Mouse (Mus musculus) embryonic facial prominence, embryonic 13.5 days (tissue): ENCODE data around the gene 1700016C15Rik. TPM values are rescaled to one million over a fixed set of nuclear protein-coding genes. Genes with fewer than 3 reads are reported as not detected.

Experiments used
- ATAC-seq: fragments of 200-750 bp; cut with Nextera tagmentation; 2 replicates; pipeline ENCODE4 v1.8.0; 2017; ENCODE audit warnings: low read depth; ENCODE audit not compliant: insufficient number of reproducible peaks, insufficient read depth, low FRiP score, low TSS enrichment
- H3K27ac ChIP-seq: fragments of 300-500 bp; sonication (generic); 2 replicates; pipeline ENCODE4 v1.5.1; 2015; ENCODE audit warnings: moderate library complexity, mild to moderate bottlenecking, inconsistent platforms
- H3K27me3 ChIP-seq: fragments of 300-500 bp; sonication (generic); 2 replicates; pipeline ENCODE4 v1.6.1; 2015; ENCODE audit warnings: mild to moderate bottlenecking, inconsistent platforms
- H3K36me3 ChIP-seq: fragments of 300-500 bp; sonication (generic); 2 replicates; pipeline ENCODE4 v1.6.1; 2015; ENCODE audit warnings: mild to moderate bottlenecking, inconsistent platforms
- H3K4me1 ChIP-seq: fragments of 300-500 bp; sonication (generic); 2 replicates; pipeline ENCODE4 v1.6.1; 2015; ENCODE audit warnings: inconsistent platforms
- H3K4me2 ChIP-seq: fragments of 300-500 bp; sonication (generic); 2 replicates; pipeline ENCODE4 v1.6.1; 2015; ENCODE audit warnings: moderate library complexity, mild to moderate bottlenecking, inconsistent platforms
- H3K4me3 ChIP-seq: fragments of 300-500 bp; sonication (generic); 2 replicates; pipeline ENCODE4 v1.5.1; 2015; ENCODE audit warnings: mild to moderate bottlenecking, inconsistent platforms
- H3K9ac ChIP-seq: fragments of 300-500 bp; sonication (generic); 2 replicates; pipeline ENCODE4 v1.6.1; 2015; ENCODE audit warnings: mild to moderate bottlenecking, inconsistent platforms
- H3K9me3 ChIP-seq: fragments of 300-500 bp; sonication (generic); 2 replicates; pipeline ENCODE4 v1.6.1; 2016; ENCODE audit warnings: inconsistent platforms
- WGBS: fragments of 180-500 bp; shearing (Covaris S2); methylation state at CpG from one replicate; pipeline ENCODE4 v1.1.7; 2015; ENCODE audit warnings: mixed read lengths; 5-methylcytosine and 5-hydroxymethylcytosine counted together
- polyA plus RNA-seq: library from polyadenylated mRNA; unstranded; fragments of >200 nt; fragmentation: Nextera tagmentation; extraction: Ambion mirVana; gene quantifications from 2 replicates; pipeline ENCODE4 v1.2.1, GENCODE M21; 2015

The 1700016C15Rik gene
- polyA plus RNA-seq, 1 experiment from 2014 or later: not detected

DNA sequence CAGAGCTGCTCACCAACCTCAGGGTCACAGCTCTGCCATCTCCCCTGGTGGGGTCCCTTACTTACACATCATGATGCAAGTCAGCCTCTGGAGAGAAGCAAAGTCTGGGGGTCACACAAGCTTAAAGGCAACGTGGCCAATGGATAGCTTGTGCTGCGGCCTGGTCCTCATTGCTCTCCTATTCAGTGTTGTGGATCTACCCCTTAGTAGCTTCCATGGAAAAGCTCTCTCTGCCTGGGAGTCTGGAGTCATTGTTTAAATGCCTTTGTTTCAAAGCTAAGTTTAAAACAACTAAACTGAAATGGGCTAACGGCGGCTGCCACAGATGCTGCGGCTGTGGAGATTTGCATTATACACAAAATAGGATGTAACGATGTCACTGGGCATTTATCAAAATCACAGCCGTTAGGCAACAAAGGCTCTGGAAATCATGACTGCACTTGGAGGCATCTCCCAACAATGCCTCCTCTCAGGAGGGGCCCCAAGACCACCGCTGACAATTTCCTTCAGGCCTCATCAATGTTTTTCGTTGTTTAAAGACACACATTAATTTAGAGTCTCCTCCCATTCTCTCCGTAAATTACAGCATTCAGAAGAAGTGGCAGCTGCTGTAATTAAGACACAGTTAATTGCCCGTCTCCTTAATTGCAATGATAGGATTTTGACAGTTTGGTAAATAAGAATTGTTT lies 11.1 kb upstream of the 1700016C15Rik start:
- no peaks in the 10 kb centered on the region for H3K9me3 ChIP-seq
- H3K27me3 ChIP-seq: no peaks in the 10 kb centered on the region
- ATAC-seq: no peak
- H3K4me1 ChIP-seq: no peaks in the 10 kb centered on the region
- H3K4me2 ChIP-seq: no peak overlapping the region
- WGBS: 54% methylated on average over 11 of the region's 11 CpGs
- H3K4me3 ChIP-seq: no peak overlapping the region
- H3K9ac ChIP-seq: no peak overlapping the region
- no peak overlapping the region for H3K27ac ChIP-seq
- H3K36me3 ChIP-seq: no peaks in the 10 kb centered on the region

DNA sequence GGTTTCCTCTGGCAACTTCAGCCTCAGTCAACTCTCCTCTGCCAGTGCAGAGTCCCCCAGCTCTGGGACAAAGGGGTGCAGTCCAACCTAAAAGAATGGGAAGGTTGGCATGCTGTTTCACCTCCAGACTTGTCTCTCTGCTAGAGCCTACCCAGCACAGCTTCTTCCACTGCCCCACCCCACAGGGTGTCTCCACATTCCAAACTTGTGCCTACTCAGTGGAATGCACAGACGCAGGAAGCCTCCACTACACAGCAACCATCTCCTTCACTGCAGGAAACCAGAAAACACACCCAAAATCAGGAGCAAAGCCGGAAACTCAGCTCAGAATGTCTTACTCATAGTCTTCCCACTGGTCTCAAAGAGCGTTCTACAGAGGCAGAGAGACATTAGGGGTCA lies 10.6 kb upstream of the 1700016C15Rik start:
- H3K4me2 ChIP-seq: no peak overlapping the region
- H3K4me1 ChIP-seq: no peaks in the 10 kb centered on the region
- H3K9me3 ChIP-seq: no peaks in the 10 kb centered on the region
- WGBS: 62% methylated on average over 3 of the region's 3 CpGs
- no peaks in the 10 kb centered on the region for H3K27me3 ChIP-seq
- no peak overlapping the region for H3K27ac ChIP-seq
- no peak overlapping the region for H3K4me3 ChIP-seq
- no peak for ATAC-seq
- no peaks in the 10 kb centered on the region for H3K36me3 ChIP-seq
- no peak overlapping the region for H3K9ac ChIP-seq

DNA sequence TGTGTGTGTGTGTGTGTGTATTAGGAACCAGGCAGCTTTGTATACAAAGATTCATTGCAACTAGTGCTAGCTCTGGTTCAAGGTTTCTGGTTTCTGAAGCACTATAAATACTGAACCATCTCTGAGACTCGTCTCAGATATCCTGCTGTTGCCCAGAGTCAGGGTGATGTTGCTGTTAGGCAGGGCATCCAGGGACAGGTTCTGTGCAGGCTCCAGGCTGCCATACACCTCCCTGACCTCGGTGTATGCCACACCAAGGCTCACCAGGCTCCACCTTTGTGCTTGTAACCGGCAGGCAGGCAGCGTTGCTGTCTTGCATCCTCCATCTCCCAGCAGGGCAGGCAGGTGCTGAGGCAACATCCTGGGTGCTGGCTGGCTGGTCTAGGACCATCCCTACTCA lies 5.8 kb upstream of the 1700016C15Rik start:
- Histone ChIP-seq H3K9me3 (no peaks in the 10 kb centered on the region), H3K4me2 (no peak overlapping the region), H3K36me3 (no peaks in the 10 kb centered on the region), H3K4me3 (no peak overlapping the region), H3K27me3 (no peaks in the 10 kb centered on the region), H3K27ac (no peak overlapping the region), H3K4me1 (no peaks in the 10 kb centered on the region), H3K9ac (no peak overlapping the region)
- no peak for ATAC-seq
- WGBS: 73% methylated on average over 4 of the region's 4 CpGs

DNA sequence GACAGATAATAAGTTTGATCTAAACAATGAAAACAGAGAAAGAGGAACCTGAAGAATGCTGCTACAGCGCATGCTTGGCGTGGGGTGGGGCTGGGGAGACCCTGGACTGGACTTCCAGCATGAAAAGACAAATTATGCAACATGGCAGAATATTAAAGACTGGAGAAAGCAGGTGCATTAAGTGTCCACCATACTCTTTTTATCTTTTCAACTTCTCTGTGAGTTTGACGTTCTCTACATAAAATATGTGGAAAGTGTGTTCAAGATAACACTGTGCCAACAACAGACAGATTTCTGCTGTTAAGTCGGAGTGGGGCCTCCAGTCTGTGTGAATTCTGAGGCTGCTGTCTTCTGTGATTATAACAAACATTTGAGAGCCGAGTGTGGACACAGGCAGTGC lies 2.7 kb upstream of the 1700016C15Rik start:
- H3K9ac ChIP-seq: no peak overlapping the region
- no peaks in the 10 kb centered on the region for H3K36me3 ChIP-seq
- H3K4me2 ChIP-seq: no peak overlapping the region
- H3K4me1 ChIP-seq: 0 out of 2 replicates have a peak, but pooled peaks cover 2% of the 10 kb centered on the region
- no peak overlapping the region for H3K27ac ChIP-seq
- no peaks in the 10 kb centered on the region; the same call in 1 of the 2 replicates for H3K9me3 ChIP-seq
- no peak for ATAC-seq
- WGBS: 77% methylated on average over 5 of the region's 5 CpGs
- H3K27me3 ChIP-seq: no peaks in the 10 kb centered on the region
- H3K4me3 ChIP-seq: no peak overlapping the region

DNA sequence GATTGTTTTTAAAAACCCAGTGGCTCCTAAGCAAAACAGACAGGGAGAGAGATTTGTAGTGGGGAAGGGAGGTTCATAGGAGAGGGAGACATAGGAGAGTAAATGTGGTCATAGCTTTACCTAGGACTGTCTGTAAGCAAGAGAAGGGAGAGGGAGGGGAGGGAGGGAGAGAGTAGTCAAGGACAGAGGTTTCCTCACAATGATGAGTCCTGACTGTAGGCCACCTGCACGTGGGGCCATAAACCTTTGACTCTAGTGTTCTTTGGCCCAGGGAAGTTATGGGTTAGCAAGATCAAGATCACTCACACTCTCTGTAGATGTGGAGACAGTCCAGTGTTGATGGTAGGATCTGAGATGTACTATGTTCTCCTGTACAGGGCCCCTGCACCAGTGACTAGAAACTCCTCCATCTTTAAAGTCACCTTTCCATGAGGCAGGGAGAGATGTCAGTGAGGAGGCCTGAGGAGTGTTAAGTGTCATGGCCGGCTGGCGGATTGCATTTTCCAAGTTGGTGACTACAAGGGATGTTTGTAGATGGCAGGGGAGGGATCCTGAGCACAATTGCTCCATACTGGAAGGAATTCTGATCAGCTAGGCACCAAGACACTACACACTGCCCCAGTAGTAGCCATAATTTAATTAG lies 1.6 kb upstream of the 1700016C15Rik start:
- no peak overlapping the region for H3K9ac ChIP-seq
- 0 out of 2 replicates have a peak, but pooled peaks cover 2% of the 10 kb centered on the region for H3K4me1 ChIP-seq
- no peaks in the 10 kb centered on the region for H3K36me3 ChIP-seq
- no peak overlapping the region for H3K4me2 ChIP-seq
- WGBS: 79% methylated on average over 3 of the region's 3 CpGs
- H3K27ac ChIP-seq: no peak overlapping the region
- ATAC-seq: no peak
- H3K4me3 ChIP-seq: no peak overlapping the region
- H3K27me3 ChIP-seq: no peaks in the 10 kb centered on the region
- no peaks in the 10 kb centered on the region; the same call in 1 of the 2 replicates for H3K9me3 ChIP-seq

DNA sequence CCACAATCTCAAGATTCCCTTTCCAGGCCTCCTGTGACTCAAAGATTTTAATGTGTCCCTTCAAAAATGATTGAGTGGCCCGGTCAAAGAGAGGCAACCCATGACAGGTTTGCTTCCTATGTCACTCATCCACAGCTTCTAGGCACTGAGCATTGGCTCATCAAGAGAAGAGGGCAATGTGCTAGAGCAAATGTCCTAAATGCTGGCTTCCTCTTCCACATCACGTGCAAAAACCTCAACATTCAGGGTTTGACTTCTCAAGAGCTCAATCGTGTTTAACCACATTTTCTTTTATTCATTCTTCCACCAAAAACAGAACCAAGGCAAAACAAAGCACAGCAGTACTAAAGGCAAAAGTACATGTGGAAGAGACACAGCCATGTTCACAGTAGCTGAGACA lies 2.4 kb downstream of the 1700016C15Rik start:
- H3K4me3 ChIP-seq: no peak overlapping the region
- H3K4me2 ChIP-seq: no peak overlapping the region
- H3K27me3 ChIP-seq: no peaks in the 10 kb centered on the region
- ATAC-seq: no peak
- H3K9ac ChIP-seq: no peak overlapping the region
- H3K36me3 ChIP-seq: no peaks in the 10 kb centered on the region
- 0 out of 2 replicates have a peak, but pooled peaks cover 2% of the 10 kb centered on the region for H3K4me1 ChIP-seq
- WGBS: 86% methylated on average over 3 of the region's 3 CpGs
- no peak overlapping the region for H3K27ac ChIP-seq
- H3K9me3 ChIP-seq: no peaks in the 10 kb centered on the region; the same call in 1 of the 2 replicates

DNA sequence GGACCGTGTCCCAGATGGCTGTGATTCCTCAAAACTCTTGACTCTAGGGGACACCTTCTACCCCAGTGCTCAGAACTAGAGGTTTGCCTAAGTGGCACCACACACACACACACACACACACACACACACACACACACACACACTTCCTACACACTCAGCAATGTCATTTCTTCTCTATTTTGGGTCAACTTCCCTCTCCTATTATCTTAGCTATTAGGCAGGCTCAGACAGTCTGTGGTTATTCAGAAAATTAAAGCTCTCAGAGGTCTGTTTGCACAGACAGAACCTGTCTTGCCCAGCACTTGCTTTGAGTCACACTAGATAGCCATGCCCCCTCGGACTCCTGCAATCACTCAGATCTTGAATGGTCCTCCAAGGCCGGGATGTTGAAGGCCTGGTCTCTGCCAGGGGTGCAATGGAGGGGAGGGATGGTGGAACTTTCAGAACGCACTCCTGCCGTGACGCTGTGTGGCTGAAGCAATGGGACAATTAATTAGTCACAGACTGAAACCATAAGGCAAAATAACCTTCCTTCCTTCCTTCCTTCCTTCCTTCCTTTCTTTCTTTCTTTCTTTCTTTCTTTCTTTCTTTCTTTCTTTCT lies 8.0 kb downstream of the 1700016C15Rik start:
- H3K4me1 ChIP-seq: no peaks in the 10 kb centered on the region
- H3K36me3 ChIP-seq: no peaks in the 10 kb centered on the region
- no peak overlapping the region for H3K9ac ChIP-seq
- 51% methylated on average over 6 of the region's 6 CpGs for WGBS
- ATAC-seq: no peak
- H3K27me3 ChIP-seq: no peaks in the 10 kb centered on the region
- no peaks in the 10 kb centered on the region for H3K9me3 ChIP-seq
- H3K27ac ChIP-seq: no peak overlapping the region
- no peak overlapping the region for H3K4me3 ChIP-seq
- H3K4me2 ChIP-seq: no peak overlapping the region

DNA sequence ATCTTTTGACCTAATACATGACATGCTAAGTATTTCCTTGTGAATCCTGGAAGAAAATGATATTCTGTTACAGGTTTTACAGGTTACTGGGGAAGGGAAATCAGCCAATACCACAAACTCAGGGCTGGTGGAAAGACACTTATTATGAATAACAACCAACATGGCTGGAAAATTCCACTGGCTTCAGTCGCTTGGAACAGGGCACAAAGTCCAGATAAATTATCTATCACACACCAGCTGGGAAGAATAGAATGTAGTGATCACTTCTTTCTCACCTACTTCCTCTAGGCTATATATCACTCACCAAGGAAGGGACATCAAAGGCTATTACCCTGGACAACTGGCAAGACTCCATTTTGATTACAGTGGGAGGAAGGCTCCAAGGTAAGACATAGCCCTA lies 11.1 kb downstream of the 1700016C15Rik start:
- WGBS: 73% methylated on average over 1 of the region's 1 CpGs

DNA sequence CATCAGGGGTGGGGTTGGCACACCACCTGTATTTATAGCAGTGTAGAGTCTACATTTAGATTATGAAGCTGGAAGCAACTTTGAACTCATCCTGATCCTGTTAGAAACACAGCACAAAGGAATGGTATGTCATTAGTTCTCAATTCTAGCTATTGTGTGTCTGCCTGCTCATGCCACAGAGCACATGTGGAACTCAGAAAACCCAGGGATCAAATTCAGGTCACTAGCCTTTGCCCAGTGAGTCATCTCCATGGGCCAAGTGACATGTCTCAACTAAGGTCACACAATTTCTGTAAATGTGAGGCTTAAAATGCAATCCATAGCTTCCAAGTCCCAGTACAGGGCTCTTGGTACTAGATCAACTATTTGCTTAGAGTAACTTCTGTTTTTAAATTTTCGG lies 12.5 kb downstream of the 1700016C15Rik start:
- no peaks in the 10 kb centered on the region for H3K9me3 ChIP-seq
- no peak overlapping the region for H3K27ac ChIP-seq
- no peak overlapping the region for H3K9ac ChIP-seq
- no peaks in the 10 kb centered on the region for H3K27me3 ChIP-seq
- H3K36me3 ChIP-seq: no peaks in the 10 kb centered on the region
- H3K4me3 ChIP-seq: no peak overlapping the region
- ATAC-seq: no peak
- no peaks in the 10 kb centered on the region for H3K4me1 ChIP-seq
- 76% methylated on average over 1 of the region's 1 CpGs for WGBS
- H3K4me2 ChIP-seq: no peak overlapping the region

More for the DNA sequence above, 11.1 kb downstream of the 1700016C15Rik start:
- no peak for ATAC-seq
- Histone ChIP-seq H3K9me3 (no peaks in the 10 kb centered on the region), H3K27ac (no peak overlapping the region), H3K9ac (no peak overlapping the region), H3K36me3 (no peaks in the 10 kb centered on the region), H3K4me2 (no peak overlapping the region), H3K27me3 (no peaks in the 10 kb centered on the region), H3K4me1 (no peaks in the 10 kb centered on the region), H3K4me3 (no peak overlapping the region)

DNA sequence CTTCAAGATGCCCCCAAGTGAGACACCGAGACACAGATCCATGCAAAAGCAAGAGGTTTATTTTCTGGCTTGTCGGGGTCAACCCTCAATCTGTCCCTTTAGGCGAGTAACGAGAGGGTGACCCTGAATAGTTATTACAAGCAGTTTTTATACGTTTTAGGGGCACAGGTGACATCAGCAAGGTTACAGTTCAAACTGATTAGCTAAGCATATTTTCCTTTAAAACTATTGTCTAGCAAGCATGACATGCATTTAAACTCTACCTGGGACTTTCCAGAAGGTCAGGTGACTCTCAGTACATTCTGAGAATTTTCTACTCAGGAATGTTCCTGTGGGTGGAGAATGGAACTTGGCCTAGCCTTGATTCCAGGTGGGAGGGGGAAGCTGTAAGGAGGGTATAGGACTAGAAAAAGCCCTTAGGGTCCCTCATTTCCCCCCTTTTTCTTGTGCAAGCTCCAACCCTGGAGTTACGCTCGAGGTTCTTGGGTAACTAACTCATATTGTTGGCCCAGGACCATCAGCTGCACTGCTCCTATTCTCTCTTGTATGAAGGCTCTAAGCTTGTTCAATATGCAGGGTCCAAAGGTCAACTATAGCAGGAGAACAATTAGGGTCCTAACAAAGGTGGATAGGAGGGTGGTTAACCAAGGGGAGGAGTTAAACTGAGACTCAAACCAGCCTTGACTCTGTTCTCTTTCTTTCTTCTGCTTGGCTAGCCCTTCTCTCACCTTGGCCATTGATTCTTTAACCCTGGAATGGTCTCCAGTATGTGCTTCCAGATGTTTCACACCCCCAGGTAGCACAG lies 15.1 kb downstream of the 1700016C15Rik start:
- Histone ChIP-seq H3K4me2 (no peak overlapping the region), H3K9me3 (peaks cover 9% of the 10 kb centered on the region), H3K4me3 (no peak overlapping the region), H3K27me3 (no peaks in the 10 kb centered on the region), H3K9ac (no peak overlapping the region), H3K4me1 (no peaks in the 10 kb centered on the region), H3K36me3 (no peaks in the 10 kb centered on the region), H3K27ac (no peak overlapping the region)
- WGBS: 72% methylated on average over 7 of the region's 7 CpGs
- ATAC-seq: no peak

DNA sequence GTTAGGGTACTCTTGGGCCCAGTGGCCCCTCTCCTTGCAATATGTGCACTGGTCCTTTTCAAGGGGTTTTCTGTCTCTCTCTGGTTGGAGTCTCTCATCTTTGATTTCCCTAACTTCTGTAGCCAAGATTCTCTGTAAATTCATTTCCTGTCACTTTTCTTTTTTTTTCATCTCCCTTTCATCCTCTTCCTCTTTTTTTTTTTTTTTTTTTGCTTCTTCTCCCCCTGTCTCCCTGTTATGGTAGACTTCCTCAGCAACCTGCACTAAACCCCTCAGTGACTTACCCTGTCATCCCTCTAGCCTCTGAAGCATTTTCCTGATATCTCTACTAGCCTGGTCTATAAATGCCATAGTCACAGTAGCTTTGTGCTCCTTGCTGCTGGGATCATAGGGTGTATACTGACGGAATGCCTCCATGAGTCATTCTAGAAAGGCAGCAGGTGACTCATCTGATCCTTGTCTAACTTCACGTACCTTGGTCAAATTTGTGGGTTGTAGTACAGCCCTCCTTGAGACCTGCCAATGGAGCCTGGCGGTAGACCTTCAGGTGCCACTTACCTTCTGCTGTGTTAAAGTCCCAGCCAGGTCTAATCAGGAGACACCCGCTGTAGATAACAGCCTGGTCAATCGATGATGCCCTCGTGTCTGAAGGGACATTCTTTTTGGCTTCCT lies 18.4 kb downstream of the 1700016C15Rik start:
- 95% methylated on average over 6 of the region's 6 CpGs for WGBS
- H3K9me3 ChIP-seq: peaks cover 24% of the 10 kb centered on the region
- no peaks in the 10 kb centered on the region for H3K4me1 ChIP-seq
- H3K4me2 ChIP-seq: no peak overlapping the region
- H3K36me3 ChIP-seq: no peaks in the 10 kb centered on the region; the same call in 1 of the 2 replicates
- no peak for ATAC-seq
- no peak overlapping the region for H3K27ac ChIP-seq
- H3K27me3 ChIP-seq: no peaks in the 10 kb centered on the region
- no peak overlapping the region for H3K4me3 ChIP-seq
- no peak overlapping the region for H3K9ac ChIP-seq
